Mouse (Mus musculus) adrenal gland, adult (tissue): ENCODE measurements around the gene Srp68.

ENCODE experiments used
- DNase-seq, 2 experiments: peaks; one replicate each; pipeline ENCODE4 v3.0.0; 2022 to 2023; ENCODE audit warnings: low spot score in 1 of 2; ENCODE audit not compliant: inconsistent age in 2 of 2

The Srp68 gene

DNA sequence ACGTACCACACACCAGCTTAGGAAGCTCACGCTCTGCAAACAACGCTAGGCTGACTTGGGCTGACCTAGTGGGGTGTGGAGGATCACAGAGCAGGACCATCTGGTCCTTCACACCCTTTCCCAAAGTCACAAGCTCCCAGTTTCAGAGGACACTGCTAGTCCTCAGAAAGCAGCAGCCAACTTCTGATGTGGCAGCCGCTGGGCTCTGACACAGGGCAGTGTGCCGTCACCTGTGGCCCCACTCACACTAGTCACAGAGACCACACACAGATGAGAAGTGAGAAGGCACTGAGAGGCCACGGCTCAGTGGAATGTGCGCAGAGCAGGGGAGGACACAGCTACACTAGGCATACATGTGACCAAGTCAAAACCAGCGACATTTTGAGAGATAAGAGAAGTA lies 23.1 kb downstream of the Srp68 start:
- DNase-seq, result no peak

DNA sequence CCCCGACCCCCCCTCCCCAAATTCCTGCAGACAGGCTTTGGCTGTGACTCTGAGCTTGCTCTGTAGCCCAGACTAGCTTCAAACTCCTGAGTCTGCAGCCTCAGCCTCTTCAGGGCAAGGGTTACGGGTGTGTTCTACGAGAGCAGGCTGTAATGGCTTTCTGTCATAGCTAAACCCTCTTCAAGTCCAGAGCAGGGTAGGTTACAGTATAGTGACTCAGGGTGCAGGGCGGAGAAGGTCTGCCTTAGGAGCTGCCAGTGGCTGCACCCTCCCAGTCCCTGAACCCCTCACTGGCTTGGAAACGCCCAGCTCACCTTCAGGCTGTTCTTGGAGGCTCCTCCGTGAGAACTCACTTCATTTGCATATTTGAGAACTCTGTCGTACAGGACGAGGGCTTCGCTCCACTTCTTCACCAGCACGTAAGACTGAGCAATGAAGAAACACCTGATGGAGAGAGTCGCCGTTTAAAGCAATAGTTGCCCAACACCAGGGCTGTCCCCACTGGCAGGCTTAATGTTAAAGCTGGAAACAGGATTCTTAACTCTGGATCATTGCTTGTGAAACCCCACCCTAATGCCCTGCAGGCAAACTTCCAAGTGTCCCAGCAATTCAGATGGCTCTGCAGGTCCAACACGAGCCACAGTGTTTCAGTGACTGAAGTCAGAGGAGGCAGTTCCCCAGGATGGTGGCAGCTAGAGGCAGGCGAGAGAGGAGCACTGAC lies 26.4 kb downstream of the Srp68 start:
- DNase-seq, result no peak

DNA sequence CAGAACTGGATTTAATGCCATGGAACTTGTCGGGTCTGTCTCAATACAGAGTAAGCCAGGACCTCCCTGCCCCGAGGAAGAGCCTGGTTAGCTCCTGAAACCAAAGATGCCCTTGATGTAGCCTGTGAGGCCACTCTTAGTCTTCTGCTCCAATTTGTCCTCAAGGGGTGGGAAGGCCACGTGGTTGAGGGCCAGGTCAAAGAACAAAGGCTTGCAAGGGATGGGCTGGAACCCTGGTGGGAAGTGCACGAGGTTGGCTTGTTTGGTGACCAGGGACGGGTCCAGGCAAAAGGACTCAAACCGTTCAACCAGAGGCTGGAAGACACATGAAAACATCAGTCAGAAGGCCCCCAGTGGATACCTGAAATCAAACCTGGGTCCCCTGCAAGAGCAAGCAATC lies 28.4 kb downstream of the Srp68 start:
- no peak for DNase-seq

DNA sequence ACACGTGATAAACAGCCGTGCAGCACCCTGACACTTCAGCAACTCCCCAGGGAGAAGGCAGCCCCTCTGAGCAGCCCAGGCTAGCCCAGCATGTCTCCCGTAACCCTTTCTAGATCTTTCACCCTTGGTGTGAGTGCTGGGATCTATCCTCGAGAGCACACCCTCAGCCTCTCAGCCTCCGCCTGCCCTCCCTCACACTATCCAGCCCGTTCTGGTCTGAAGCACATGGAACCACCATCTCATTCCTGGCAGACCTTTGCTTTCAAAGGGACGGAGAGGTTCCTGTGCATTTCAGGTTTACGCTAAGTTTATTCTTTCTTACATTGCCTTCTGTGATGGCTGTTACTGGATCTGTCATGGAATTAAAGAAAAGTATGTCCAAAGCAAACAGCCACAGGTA lies 29.4 kb downstream of the Srp68 start:
- DNase-seq, result no peak

DNA sequence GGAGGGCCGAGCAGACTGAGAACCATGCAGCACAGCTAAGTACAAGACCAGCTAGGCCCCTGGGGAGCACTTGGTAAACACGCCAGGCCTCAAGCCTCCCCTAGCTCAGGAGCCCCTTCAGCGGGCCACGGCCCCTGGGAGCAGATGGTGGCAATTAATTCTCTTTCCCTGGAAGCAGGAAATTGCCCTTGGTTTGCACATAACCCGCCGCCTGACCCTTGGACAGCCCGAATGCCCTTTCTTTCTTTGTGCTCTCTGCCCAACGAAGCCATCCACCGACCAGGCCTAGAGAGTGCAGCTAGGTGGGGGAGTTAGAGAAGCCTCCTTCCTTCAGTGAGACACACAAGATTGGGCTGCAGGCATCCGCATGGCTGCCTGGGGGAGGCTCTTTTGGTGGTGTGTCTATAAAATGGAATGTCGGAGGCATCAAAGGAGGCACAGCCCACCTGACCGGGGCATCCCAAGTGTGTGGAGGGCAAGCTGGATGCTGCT lies 32.2 kb downstream of the Srp68 start:
- no peak for DNase-seq

DNA sequence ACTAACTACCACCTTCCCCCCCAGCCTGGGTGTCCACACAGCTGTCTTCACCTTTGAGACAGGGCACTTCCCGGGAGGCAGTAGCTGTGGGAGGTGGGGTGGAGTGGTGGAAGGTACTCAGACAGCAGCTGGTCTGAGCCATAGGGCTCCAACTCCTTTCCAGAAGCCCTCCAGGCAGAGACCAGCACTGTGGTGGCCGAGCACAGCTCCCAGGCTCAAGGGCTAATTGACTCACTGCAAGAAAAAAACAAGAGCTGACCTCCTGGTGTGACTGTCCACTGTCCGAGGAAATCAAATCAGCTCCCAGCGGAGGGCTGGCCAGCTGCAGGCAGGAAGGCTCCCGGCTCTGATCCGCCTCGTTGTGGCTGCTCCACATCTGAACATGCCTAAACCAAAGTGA lies 34.2 kb downstream of the Srp68 start:
- DNase-seq, result no peak

DNA sequence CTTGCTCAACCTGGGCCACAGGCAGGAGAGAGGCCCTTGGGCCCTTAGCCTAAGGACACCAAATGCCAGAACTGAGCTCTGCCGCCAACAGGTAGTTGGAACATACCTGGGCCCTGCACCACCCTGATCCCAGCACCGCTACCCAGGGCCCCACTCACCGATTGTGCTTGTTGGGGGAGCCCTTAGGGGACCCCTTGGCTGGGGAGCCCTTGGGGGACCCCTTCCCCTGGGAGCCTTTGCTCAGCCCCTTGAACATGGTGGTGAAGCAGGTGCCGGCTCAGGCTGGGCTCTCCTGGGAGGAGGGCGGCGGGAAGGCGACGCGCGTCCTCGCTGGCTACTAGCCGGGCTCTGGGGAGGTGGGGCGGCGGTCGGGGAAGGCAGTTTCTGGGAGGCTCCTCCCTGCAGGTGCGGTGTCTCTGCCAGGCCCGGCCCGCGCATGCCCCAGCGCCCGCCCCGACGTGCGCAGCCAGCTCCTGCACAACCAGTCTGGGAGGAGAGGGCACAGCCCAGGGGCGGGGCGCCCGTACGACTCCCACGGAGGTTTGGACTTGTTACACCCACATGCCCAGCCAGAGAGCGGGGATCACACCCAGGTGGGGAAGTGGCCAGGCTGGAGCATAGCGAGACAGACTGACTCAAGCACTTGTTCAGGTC lies 36.1 kb downstream of the Srp68 start, which contains the start of gene Evpl:
Gene Evpl (minus strand): TSS at position 336 of the 654 bp plus-strand sequence.
- peak in 1 of 2 experiments; percentile 60 for DNase-seq

DNA sequence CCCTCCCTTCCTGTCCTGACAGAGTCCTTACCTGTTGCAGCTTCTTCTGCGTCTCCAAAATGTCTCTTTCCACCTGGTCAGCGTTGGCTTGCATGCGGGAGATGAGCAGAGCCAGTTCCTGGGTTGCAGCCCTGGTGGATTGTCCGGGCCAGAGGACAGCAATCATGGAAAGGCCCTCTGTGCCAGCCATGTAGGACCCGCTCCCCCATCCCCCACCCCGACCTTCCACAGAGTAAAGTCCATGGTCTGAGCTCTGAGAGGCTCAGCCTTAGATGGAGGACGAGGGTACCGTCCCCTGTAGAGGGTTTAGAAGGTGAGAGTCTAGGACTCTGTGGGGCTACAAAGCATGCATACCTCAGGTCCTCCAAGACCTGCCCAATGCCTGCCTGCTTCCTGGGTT lies 39.1 kb downstream of the Srp68 start:
- DNase-seq, result no peak

DNA sequence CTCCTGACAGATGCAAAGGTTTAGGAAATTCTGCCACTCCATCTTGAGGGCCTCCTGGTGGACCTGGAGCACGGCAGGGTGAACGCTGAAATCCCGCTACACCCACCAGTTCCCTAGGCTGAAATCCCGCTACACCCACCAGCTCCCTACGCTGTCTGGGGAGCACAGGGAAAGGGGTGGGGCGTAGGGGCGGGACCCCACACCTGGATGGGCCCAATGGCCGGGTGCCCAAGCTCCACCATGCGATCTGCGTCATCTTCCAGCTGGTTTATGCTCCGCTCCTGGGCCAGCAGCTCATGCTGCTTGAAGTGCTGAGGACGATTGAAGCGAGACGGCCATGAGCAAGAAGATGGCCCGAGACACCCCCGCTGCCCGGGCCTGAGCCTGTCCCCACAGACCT lies 41.6 kb downstream of the Srp68 start:
- DNase-seq, result no peak

DNA sequence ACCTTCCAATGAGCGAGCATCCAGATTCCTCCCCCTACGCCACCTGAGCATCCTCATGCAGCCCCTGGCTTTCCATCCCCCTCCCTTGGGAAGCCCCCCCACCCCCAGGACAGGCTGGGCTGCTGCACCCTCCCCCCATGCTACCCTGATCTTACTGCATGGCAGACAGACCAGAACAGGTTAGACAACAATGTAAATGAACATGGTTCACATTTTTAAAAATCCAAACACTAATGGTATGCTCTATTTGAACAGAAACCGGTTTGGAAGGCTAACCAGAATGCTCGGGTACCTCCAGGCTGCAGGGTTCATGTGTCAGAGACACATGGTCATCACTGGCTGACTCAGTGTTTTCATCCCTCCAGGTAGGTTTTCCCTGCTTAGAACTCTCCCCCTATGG lies 45.3 kb downstream of the Srp68 start:
- DNase-seq, result no peak

DNA sequence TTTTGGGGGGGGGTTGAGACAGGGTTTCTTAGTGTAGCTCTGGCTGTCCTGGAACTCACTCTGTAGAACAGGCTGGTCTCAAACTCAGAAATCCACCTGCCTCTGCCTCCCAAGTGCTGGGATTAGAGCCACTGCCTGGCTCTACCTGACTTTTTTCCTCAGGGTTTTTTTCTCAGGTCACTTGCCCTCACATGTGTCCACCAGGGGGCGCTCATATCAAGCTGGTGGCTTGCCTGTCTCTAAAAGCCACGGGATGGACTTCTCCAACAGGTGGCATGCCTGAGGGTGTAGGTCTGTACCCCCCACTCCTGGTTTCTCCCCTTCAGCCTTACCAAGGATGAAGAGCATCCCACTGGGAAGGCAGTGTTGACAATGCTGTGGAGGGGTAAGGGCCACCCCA lies 47.6 kb downstream of the Srp68 start:
- DNase-seq, result peak; percentile 79 to 95

DNA sequence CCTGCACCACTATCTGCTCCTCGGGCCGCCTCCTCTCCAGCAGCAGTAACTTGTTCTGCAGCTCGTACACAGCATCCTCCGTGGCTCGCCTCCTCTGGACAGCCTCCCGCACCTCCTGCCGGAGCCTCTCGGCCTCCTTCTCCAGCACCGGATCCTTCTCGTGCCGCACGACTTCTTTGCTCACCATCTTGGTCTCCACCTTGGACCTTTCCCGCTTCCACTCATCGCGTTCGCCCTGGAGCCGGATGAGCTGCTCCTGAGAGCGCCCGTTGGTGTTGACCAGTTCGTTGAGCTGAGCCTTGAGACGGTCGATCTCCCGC lies 51.3 kb downstream of the Srp68 start:
- no peak for DNase-seq

DNA sequence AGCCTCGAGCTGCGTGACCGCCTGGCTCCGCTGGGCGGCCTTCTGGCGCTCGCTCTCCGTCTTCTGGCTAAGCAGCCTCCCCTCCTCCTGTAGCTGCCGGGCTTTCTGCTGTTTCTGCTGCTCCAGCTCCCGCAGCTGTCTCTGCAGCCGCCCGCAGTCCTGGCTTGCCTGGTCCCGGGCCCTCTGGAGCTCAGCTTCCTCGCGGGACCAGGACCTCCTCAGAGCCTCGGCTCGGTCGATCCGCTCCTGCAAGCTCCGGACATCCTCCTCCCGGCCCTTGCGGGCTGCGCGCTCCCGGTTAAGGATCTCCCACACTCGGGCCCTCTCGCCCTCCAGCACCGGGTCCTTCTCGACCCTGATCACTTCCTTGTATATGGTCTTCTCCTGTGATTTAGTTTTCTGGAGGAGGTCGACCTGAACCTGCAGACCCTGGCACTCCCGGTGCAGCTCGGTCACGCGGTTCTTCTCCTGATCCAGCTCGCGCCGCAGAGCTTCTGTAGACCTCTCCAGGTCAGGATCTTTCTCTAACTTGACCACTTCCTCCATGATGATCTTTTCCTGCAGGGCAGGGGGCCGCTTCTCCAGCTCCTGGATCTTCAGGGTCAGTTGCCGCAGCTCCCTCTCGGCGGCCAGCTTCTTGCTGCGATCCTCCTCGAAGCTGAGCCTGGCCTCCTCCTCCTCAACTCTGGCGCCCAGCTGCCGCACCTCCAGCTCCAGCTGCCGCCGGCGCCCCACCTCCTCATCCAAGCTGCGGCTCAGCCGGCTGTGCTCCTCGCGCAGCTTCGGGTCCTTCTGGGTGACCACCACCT lies 51.9 kb downstream of the Srp68 start:
- peak; percentile 28 to 67 for DNase-seq

DNA sequence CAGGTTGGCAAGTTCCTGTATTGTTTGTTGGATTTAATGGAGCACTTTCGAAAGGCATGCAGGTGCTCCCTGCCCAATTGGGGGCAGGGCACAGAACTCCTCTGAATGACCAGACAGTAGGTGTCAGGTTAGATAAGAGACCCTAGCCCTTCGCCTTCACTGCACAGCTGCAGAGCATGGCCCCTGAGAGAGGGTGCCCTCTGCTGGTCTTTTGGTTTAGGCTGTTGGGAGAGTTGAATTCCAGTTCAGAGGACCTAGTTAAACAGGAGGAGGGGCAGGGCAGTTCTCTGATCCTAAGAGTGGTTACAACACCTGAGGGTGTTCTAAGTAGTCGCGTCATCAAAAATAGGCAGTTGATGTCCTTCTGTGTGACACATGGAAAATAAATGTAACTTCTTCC lies 54.1 kb downstream of the Srp68 start:
- peak; percentile 76 to 91 for DNase-seq

DNA sequence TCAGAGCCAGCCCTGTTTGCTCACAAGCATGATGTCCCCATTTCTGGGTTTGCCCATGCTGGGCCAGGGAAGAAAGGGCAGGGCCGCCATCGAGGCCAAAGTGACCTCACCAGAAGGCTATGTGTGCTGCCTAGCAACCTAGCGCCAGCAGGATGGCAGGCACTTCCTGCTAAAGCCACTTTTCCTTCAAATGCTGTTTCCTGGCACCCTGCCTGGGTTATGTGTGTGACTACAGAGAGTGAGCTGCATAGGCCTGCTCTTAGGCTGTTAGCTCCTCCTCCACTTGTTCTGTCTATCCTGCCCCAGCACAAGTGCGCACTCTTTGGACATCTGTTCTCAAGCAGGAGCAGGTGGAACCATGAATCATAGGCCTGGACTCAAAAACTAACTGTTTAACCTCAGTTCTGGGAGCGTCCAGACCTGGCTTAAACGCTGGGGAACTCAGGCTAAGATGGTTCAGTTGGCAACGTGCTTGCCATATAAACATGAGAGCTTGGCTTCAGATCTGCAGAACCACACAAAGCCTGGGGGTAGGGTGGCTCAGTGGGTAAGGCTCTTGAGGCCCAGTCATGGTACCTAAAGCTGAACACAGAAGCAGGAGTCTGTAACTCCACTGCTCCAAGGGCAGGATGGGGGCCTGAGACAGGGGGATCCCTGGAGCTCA lies 55.1 kb downstream of the Srp68 start:
- peak; percentile 97 to 98 for DNase-seq

DNA sequence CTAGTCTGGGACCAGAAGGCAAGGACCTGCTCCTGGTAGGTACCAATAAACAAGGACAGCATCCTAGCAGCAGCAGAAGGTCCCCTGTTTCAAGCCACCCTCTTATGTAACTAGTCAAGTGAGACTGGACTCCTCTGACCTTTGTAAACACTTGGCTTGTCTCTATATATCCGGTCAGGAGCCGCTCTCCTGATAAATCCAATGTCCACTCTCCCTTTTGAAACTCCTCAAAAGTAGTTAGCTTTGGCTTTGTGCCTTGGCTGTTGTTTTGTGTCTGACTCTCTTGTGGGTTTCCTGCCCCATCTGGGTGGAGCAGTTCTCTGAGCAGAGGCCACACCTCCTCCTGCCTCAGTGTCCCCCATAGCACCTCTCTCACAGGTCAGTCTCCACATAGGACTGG lies 55.8 kb downstream of the Srp68 start:
- DNase-seq, result no peak

DNA sequence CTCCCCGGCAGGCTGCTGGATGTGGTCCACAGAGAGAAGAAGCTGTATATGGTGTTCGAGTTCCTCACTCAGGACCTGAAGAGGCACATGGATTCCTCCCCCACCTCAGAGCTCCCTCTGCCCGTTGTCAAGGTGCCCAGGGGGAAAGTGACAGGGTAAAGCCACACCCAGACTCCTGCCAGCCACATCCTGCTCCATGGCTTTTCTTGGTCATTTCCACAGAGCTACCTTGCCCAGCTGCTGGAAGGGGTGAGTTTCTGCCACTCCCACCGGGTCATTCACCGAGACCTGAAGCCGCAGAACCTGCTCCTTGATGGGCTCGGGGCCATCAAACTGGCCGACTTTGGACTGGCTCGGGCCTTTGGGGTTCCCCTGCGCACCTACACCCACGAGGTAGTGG lies 57.5 kb downstream of the Srp68 start:
- DNase-seq, result no peak

DNA sequence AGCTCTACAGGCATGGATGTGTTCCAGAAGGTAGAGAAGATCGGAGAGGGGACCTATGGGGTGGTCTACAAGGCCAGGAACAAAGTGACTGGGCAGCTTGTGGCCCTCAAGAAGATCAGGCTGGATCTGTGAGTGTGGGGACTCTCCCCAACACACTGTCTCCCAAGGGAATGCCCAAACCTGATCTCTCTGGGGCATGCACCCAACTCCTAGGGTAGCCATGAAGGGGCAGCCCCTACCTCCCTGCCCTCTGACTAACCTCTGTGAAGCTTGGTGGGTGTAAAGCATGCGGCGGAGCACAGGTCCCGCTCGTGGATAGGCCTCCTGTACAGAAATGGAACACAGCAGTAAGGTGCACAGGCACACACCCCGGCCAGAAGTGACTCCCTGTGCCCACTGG lies 58.0 kb downstream of the Srp68 start:
- DNase-seq, result no peak

DNA sequence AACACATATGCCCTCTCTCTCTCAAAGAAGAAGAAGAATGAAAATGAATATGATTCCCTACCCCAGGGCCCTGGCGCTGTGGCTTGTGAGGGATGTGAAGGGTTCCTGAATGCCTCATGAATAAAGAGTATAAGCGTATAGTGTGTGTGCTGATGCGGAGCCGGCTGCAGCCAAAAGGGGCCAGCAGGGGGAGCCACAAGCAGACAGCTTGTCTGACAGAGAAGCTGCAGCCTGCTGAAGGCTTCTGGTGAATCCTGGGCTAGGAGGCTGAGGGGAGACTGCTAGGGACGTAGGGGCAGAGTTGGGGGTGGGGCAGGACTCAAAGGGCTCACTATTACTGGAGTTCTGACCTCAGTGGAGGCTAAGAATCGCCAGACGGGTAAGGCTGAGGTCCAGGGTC lies 58.8 kb downstream of the Srp68 start:
- DNase-seq, result no peak

DNA sequence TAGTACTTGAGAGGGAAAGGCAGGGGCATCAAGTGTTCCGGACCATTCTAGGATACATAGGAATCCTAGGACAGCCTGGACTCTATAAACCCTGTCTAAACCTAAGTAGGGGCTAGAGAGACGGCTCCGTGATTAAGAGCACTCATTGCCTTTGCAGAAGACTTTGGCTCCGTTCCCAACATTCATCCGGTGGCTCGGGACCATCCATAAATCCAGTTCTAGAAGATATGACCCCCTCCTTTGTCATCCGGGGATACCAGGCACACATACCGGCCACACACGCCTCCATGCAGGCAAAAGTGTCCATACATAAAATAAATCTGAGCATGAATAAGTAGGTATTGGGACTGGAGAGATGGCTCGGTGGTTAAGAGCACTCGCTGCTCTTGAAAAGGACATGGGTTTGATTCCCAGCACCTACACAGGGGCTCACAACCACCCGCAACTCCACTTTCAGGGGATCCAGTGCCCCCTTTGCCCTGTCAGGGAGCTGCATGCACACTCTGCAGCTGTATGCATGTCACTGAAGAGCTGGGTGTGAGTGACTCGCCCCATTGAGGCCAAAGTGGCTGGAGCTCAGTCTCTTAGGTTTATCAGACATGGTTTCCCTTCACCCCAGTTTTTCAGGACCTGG lies 60.0 kb downstream of the Srp68 start:
- DNase-seq, result no peak

DNA sequence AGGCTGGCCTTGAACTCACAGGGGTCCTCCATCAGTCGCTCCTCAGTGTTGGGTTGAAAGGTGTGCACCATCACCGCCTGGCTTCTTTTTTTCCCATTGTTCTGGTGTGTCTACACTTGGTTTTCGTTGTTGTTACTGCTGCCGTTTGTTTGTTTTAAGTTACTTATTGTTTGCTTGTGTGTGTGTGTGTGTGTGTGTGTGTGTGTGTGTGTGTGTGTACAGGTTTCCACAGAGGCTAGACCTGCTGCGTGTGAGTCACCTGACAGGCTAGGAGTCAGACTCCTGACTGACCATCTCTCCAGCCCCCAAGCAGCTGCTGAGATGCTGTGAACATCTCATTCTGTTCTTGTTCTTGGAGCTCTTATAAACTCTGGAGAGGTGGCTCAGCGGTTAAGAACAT lies 61.2 kb downstream of the Srp68 start:
- DNase-seq, result no peak
